Mouse (Mus musculus): Measurements from ENCODE around the gene Elmo2. TPM values are rescaled to one million over a fixed set of nuclear protein-coding genes. Genes with fewer than 3 reads are reported as not detected.
A peak's percentile ranks its signal among the peaks of the same experiment; 100 is the strongest.

Gene Elmo2
- polyA plus RNA-seq (2016; fragmentation: Nextera tagmentation; extraction: Ambion mirVana) = 20.5 and 21.7 TPM in 2 replicates

GRCm38 (mm10) chr2:165326304-165327190 lies at the start of gene Elmo2:
TSS of gene Elmo2 (minus strand) at chr2:165326479.
- H3K4me1 ChIP-seq = peaks cover 72% of the 10 kb centered on the region
- WGBS (ENCODE audit: insufficient replicate concordance) = under 1% methylated on average over 55 of the region's 55 CpGs
- peak; percentile 98 for ATAC-seq
- peak within 1 kb of the TSS; percentile 82 for H3K9ac ChIP-seq
- H3K27me3 ChIP-seq (replicated peaks) = 0 out of 2 replicates have a peak, but pooled peaks cover 5% of the 10 kb centered on the region
- H3K4me3 ChIP-seq = peak within 1 kb of the TSS; percentile 81
- peak within 1 kb of the TSS; percentile 89 for H3K4me2 ChIP-seq
- H3K9me3 ChIP-seq (replicated peaks) = no peaks in the 10 kb centered on the region
- H3K27ac ChIP-seq = peak within 1 kb of the TSS; percentile 56; the same call in 1 of the 2 replicates
- H3K36me3 ChIP-seq = no peaks in the 10 kb centered on the region

- no peak for ATAC-seq
- Histone ChIP-seq H3K4me2 (no peak overlapping the region), H3K4me3 (no peak overlapping the region), H3K9me3 (replicated peaks) (peaks cover 11% of the 10 kb centered on the region), H3K4me1 (peaks cover 6% of the 10 kb centered on the region; the same call in 1 of the 2 replicates), H3K27me3 (replicated peaks) (no peaks in the 10 kb centered on the region), H3K36me3 (peaks cover 26% of the 10 kb centered on the region), H3K27ac (no peak overlapping the region), H3K9ac (no peak overlapping the region)
- WGBS (ENCODE audit: insufficient replicate concordance) = 13% methylated on average over 4 of the region's 4 CpGs
Measured at GRCm38 (mm10) chr2:165376001-165376400, 49.7 kb upstream of the Elmo2 start.

GRCm38 (mm10) chr2:165375478-165375877 lies 49.2 kb upstream of the Elmo2 start:
- Histone ChIP-seq H3K4me2 (no peak overlapping the region), H3K9ac (no peak overlapping the region), H3K27ac (no peak overlapping the region), H3K4me3 (no peak overlapping the region), H3K36me3 (peaks cover 21% of the 10 kb centered on the region), H3K27me3 (replicated peaks) (no peaks in the 10 kb centered on the region), H3K4me1 (peaks cover 6% of the 10 kb centered on the region; the same call in 1 of the 2 replicates), H3K9me3 (replicated peaks) (peaks cover 6% of the 10 kb centered on the region; the same call in 1 of the 2 replicates)
- 68% methylated on average over 5 of the region's 5 CpGs for WGBS (ENCODE audit: insufficient replicate concordance)
- ATAC-seq = no peak

- Histone ChIP-seq H3K9ac (no peak overlapping the region), H3K27me3 (replicated peaks) (peaks cover 28% of the 10 kb centered on the region), H3K36me3 (no peaks in the 10 kb centered on the region), H3K9me3 (replicated peaks) (no peaks in the 10 kb centered on the region), H3K4me3 (no peak overlapping the region), H3K4me2 (no peak overlapping the region), H3K4me1 (peaks cover 23% of the 10 kb centered on the region), H3K27ac (no peak overlapping the region)
- no peak for ATAC-seq
- WGBS (ENCODE audit: insufficient replicate concordance) = 23% methylated on average over 3 of the region's 3 CpGs
Measured at GRCm38 (mm10) chr2:165371066-165371465, 44.8 kb upstream of the Elmo2 start.

GRCm38 (mm10) chr2:165370348-165370747 lies 44.1 kb upstream of the Elmo2 start:
- Histone ChIP-seq H3K27ac (no peak overlapping the region), H3K9me3 (replicated peaks) (no peaks in the 10 kb centered on the region), H3K4me3 (no peak overlapping the region), H3K36me3 (no peaks in the 10 kb centered on the region), H3K9ac (no peak overlapping the region), H3K27me3 (replicated peaks) (peaks cover 32% of the 10 kb centered on the region), H3K4me2 (no peak overlapping the region), H3K4me1 (peaks cover 17% of the 10 kb centered on the region)
- WGBS (ENCODE audit: insufficient replicate concordance) = 38% methylated on average over 3 of the region's 3 CpGs
- no peak for ATAC-seq

- Histone ChIP-seq H3K36me3 (no peaks in the 10 kb centered on the region), H3K4me1 (peaks cover 17% of the 10 kb centered on the region), H3K27ac (no peak within 1 kb of the TSS), H3K4me2 (peak within 1 kb of the TSS; percentile 45), H3K4me3 (peak within 1 kb of the TSS; percentile 11), H3K9ac (no peak within 1 kb of the TSS), H3K9me3 (replicated peaks) (no peaks in the 10 kb centered on the region), H3K27me3 (replicated peaks) (peaks cover 45% of the 10 kb centered on the region)
- 5% methylated on average over 27 of the region's 27 CpGs for WGBS (ENCODE audit: insufficient replicate concordance)
- no peak for ATAC-seq
Measured at GRCm38 (mm10) chr2:165368496-165368895, 42.2 kb upstream of the Elmo2 start, which contains the start of gene Zfp663. TSS of gene Zfp663 (minus strand) at chr2:165368729.

DNA sequence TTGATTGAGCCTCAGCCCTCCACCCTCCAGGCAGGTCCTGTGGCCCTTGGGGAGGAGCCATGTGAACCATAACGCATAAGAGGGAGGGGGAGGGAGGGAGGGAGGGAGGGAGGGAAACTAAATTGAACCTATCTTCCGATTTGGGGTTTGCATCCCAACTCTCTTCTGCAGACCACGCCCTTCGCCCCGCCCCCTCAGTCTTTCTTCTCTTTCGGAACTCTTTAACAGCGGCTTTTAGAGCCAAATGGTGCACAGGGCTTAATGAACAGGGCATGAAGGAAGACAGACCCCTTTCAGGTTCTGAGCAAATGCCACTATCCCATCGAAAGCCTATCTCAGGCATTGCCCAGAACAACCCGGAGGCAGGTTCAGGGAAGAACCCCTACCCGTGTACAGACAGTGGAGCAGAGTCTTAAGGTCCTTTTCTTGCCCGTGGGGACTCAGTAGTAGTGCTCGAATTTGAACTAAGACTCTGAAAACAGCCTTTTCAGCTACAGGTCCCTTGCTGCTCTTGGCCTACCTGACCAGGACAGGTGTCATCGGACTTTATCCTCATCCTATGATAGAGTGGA lies 41.7 kb upstream of the Elmo2 start:
- Histone ChIP-seq H3K4me2 (peak overlapping the region; percentile 45), H3K36me3 (no peaks in the 10 kb centered on the region), H3K27ac (no peak overlapping the region), H3K4me1 (peaks cover 17% of the 10 kb centered on the region), H3K4me3 (peak overlapping the region; percentile 11), H3K27me3 (replicated peaks) (peaks cover 50% of the 10 kb centered on the region), H3K9me3 (replicated peaks) (no peaks in the 10 kb centered on the region), H3K9ac (no peak overlapping the region)
- ATAC-seq = no peak
- WGBS (ENCODE audit: insufficient replicate concordance) = 3% methylated on average over 13 of the region's 13 CpGs

GRCm38 (mm10) chr2:165367047-165367520 lies 40.8 kb upstream of the Elmo2 start:
- H3K9me3 ChIP-seq (replicated peaks) = no peaks in the 10 kb centered on the region
- WGBS (ENCODE audit: insufficient replicate concordance) = 7% methylated on average over 6 of the region's 8 CpGs
- ATAC-seq = peak; percentile 57; the same call in 1 of the 2 replicates
- peaks cover 55% of the 10 kb centered on the region for H3K27me3 ChIP-seq (replicated peaks)
- no peak overlapping the region for H3K9ac ChIP-seq
- no peaks in the 10 kb centered on the region for H3K36me3 ChIP-seq
- no peak overlapping the region for H3K4me3 ChIP-seq
- peaks cover 17% of the 10 kb centered on the region for H3K4me1 ChIP-seq
- H3K4me2 ChIP-seq = peak overlapping the region; percentile 19
- H3K27ac ChIP-seq = no peak overlapping the region

DNA sequence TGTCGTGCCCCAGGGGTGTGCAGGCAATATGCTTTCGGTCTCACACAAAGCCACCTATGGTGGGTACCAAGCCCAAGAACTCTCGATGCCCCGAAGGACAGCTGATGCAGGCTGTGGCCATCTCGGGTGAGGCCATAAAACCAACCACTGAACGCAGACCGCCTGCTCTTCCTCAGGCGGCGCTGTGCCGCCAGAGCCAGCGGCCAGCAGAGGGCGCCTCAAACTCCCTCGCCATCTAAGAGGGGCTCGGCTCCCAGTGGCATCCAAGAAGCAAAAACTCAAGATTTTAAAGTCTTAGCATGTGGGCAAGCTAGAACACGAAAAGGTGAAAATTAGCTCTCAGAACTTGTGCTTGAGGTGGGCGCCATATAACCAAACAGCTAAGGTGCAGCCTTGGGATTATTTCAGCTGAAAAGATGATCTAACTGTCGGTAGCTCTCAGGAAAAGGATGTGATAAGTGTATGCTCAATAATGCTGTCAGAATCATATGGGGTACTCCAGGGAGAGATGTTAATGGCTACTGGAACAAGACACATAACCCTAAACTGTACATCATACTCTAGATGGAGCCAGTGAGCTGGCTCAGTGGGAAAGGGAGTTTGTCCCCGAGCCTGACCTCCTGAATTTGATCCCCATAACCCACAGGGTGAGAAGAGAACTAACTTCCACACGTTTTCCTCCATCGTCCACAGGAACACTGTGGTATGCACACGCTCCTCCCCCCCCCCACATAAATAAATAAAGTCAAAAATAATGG lies 38.2 kb upstream of the Elmo2 start:
- Histone ChIP-seq H3K4me1 (peaks cover 17% of the 10 kb centered on the region), H3K27ac (no peak overlapping the region), H3K4me3 (no peak overlapping the region), H3K9ac (no peak overlapping the region), H3K4me2 (peak overlapping the region; percentile 17; the same call in 1 of the 2 replicates), H3K9me3 (replicated peaks) (no peaks in the 10 kb centered on the region), H3K36me3 (no peaks in the 10 kb centered on the region), H3K27me3 (replicated peaks) (peaks cover 57% of the 10 kb centered on the region)
- WGBS (ENCODE audit: insufficient replicate concordance) = 9% methylated on average over 21 of the region's 21 CpGs
- ATAC-seq = no peak

GRCm38 (mm10) chr2:165363282-165363681 lies 37.0 kb upstream of the Elmo2 start:
- peaks cover 15% of the 10 kb centered on the region for H3K4me1 ChIP-seq
- ATAC-seq = no peak
- no peak overlapping the region for H3K4me3 ChIP-seq
- H3K4me2 ChIP-seq = no peak overlapping the region
- H3K9ac ChIP-seq = no peak overlapping the region
- H3K27ac ChIP-seq = no peak overlapping the region
- no peaks in the 10 kb centered on the region for H3K36me3 ChIP-seq
- no peaks in the 10 kb centered on the region for H3K9me3 ChIP-seq (replicated peaks)
- peaks cover 47% of the 10 kb centered on the region for H3K27me3 ChIP-seq (replicated peaks)
- 88% methylated on average over 6 of the region's 6 CpGs for WGBS (ENCODE audit: insufficient replicate concordance)

- Histone ChIP-seq H3K4me3 (no peak overlapping the region), H3K9me3 (replicated peaks) (no peaks in the 10 kb centered on the region), H3K9ac (no peak overlapping the region), H3K4me2 (no peak overlapping the region), H3K27ac (no peak overlapping the region), H3K27me3 (replicated peaks) (peaks cover 30% of the 10 kb centered on the region), H3K4me1 (no peaks in the 10 kb centered on the region), H3K36me3 (no peaks in the 10 kb centered on the region)
- WGBS (ENCODE audit: insufficient replicate concordance) = 0% methylated on average over 1 of the region's 1 CpGs
- no peak for ATAC-seq
Measured at GRCm38 (mm10) chr2:165360861-165361260, 34.6 kb upstream of the Elmo2 start.
